ENCODE assay signal across 15 mouse cellular contexts in the genomic region with DNA sequence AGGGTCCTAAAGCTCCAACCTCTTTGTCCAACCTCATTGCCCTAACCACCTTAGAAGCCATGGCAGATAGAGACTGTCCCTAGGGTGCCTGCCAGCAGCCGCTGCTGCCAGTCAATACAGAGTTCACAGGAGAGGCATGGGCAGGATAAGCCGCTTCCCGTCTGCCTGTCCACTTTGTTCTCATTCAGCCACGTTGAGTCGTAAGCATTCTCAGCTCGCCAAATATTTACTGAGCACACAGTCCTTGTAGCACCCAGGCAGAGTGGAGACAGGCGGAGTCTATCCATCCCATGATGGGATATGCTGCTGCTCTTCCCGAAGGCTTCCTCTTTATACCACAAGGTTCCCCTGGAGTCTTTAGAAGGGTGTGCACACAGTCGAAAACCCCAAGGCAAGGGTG. TPM values are rescaled to one million over a fixed set of nuclear protein-coding genes. Genes with fewer than 3 reads are reported as not detected.
DNase-seq lines count a peak whose midpoint lies in the region; ATAC-seq and TF ChIP-seq lines count a peak whose summit lies in the region.
"Had no signal": no experiment of that assay in that cellular context is flagged by ENCODE, and none has a peak within 500 bp of the region (broad histone marks: within the 10 kb centered on the region; RNA-seq: fewer than 3 reads in every experiment).

No protein-coding gene starts in this region.

- H3K4me1 ChIP-seq in heart, embryonic 10.5 days = peaks cover 35% of the 10 kb centered on the region
- H3K4me1 ChIP-seq in midbrain, embryonic 10.5 days = peaks cover 74% of the 10 kb centered on the region
- 0 out of 2 replicates have a peak, but pooled peaks cover 11% of the 10 kb centered on the region for H3K4me1 ChIP-seq in midbrain, postnatal 0 days (ENCODE audit: insufficient read depth, low read length)
- H3K4me1 ChIP-seq in liver, embryonic 12.5 days = peaks cover 60% of the 10 kb centered on the region
- no peaks in the 10 kb centered on the region for H3K4me1 ChIP-seq in stomach, postnatal 0 days (replicated peaks; ENCODE audit: control insufficient read depth, insufficient read depth)

- 51% methylated on average over 9 of the region's 9 CpGs for WGBS in heart, embryonic 10.5 days
- WGBS in midbrain, embryonic 10.5 days = 66% methylated on average over 9 of the region's 9 CpGs
- 49% methylated on average over 9 of the region's 9 CpGs for WGBS in midbrain, postnatal 0 days
- 56% methylated on average over 9 of the region's 9 CpGs for WGBS in liver, embryonic 12.5 days (ENCODE audit: insufficient replicate concordance)
- 32% methylated on average over 9 of the region's 9 CpGs for WGBS in stomach, postnatal 0 days

- no peak overlapping the region for H3K9ac ChIP-seq in midbrain, postnatal 0 days (replicated peaks; ENCODE audit: low read length, poor library complexity, severe bottlenecking)
- peak overlapping the region; percentile 57; the same call in 1 of the 2 replicates for H3K9ac ChIP-seq in liver, embryonic 12.5 days
- H3K9ac ChIP-seq in stomach, postnatal 0 days (ENCODE audit: low read length) = no peak overlapping the region

- no peak for TF ChIP-seq CTCF in midbrain, postnatal 0 days (IDR thresholded peaks at IDR 0.05)
- TF ChIP-seq CTCF in stomach, postnatal 0 days (IDR thresholded peaks at IDR 0.05; ENCODE audit: low read depth) = no peak

- no peak for ATAC-seq in midbrain, postnatal 0 days (ENCODE audit: low FRiP score)
- no peak for ATAC-seq in liver, embryonic 12.5 days
- peak; percentile 51 for ATAC-seq in stomach, postnatal 0 days (ENCODE audit: low FRiP score, low TSS enrichment)

- H3K4me2 ChIP-seq in midbrain, postnatal 0 days (ENCODE audit: low read depth, low read length, poor library complexity, severe bottlenecking) = no peak overlapping the region
- H3K4me2 ChIP-seq in liver, embryonic 12.5 days = peak overlapping the region; percentile 62
- no peak overlapping the region for H3K4me2 ChIP-seq in stomach, postnatal 0 days (replicated peaks; ENCODE audit: low read depth)

- H3K9me3 ChIP-seq in heart, embryonic 10.5 days = no peaks in the 10 kb centered on the region
- no peaks in the 10 kb centered on the region for H3K9me3 ChIP-seq in midbrain, embryonic 10.5 days (replicated peaks)
- no peaks in the 10 kb centered on the region for H3K9me3 ChIP-seq in midbrain, postnatal 0 days (ENCODE audit: low read length)
- H3K9me3 ChIP-seq in liver, embryonic 12.5 days (replicated peaks) = no peaks in the 10 kb centered on the region
- H3K9me3 ChIP-seq in stomach, postnatal 0 days (ENCODE audit: control insufficient read depth, low read length) = no peaks in the 10 kb centered on the region

- DNase-seq in heart, embryonic 10.5 days (ENCODE audit: low spot score) = no peak
- no peak for DNase-seq in heart, postnatal 4 days
- DNase-seq in midbrain, embryonic 10.5 days (ENCODE audit: low spot score) = no peak
- DNase-seq in midbrain, postnatal 0 days (ENCODE audit: low spot score) = no peak
- peak; percentile 30 for DNase-seq in stomach, postnatal 0 days (ENCODE audit: low spot score)
- no peak for DNase-seq in frontal cortex, postnatal 36 days (ENCODE audit: low spot score in 2 of 2)
- DNase-seq in urinary bladder, postnatal 4 days (ENCODE audit: low spot score in 2 of 2) = no peak
- DNase-seq: adrenal gland, adult 8-10 months; cerebellum, adult 9-11 months; heart, adult 18-20 months; heart, postnatal 36 days; kidney, adult 18-20 months; layer of hippocampus, postnatal 36 days; right cerebral cortex, postnatal 25 days had no signal

- peak overlapping the region; percentile 77; the same call in 1 of the 2 replicates for H3K27ac ChIP-seq in heart, embryonic 10.5 days
- peak overlapping the region; percentile 68 for H3K27ac ChIP-seq in midbrain, embryonic 10.5 days (replicated peaks)
- no peak overlapping the region for H3K27ac ChIP-seq in midbrain, postnatal 0 days (ENCODE audit: low read depth, low read length)
- peak overlapping the region; percentile 88 for H3K27ac ChIP-seq in liver, embryonic 12.5 days
- H3K27ac ChIP-seq in stomach, postnatal 0 days (replicated peaks) = no peak overlapping the region

- no peak overlapping the region for H3K4me3 ChIP-seq in heart, embryonic 10.5 days
- H3K4me3 ChIP-seq in midbrain, embryonic 10.5 days = no peak overlapping the region
- no peak overlapping the region for H3K4me3 ChIP-seq in midbrain, postnatal 0 days (ENCODE audit: low read depth, low read length)
- no peak overlapping the region for H3K4me3 ChIP-seq in liver, embryonic 12.5 days
- no peak overlapping the region for H3K4me3 ChIP-seq in stomach, postnatal 0 days (ENCODE audit: low read depth, low read length)

- no peaks in the 10 kb centered on the region for H3K36me3 ChIP-seq in heart, embryonic 10.5 days
- H3K36me3 ChIP-seq in midbrain, embryonic 10.5 days = no peaks in the 10 kb centered on the region
- no peaks in the 10 kb centered on the region for H3K36me3 ChIP-seq in midbrain, postnatal 0 days (ENCODE audit: insufficient read depth, low read length)
- H3K36me3 ChIP-seq in liver, embryonic 12.5 days = no peaks in the 10 kb centered on the region
- no peaks in the 10 kb centered on the region for H3K36me3 ChIP-seq in stomach, postnatal 0 days (ENCODE audit: control insufficient read depth, insufficient read depth, low read length)

- TF ChIP-seq EP300 in stomach, postnatal 0 days (optimal IDR thresholded peaks at IDR 0.05) = no peak

- H3K27me3 ChIP-seq in heart, embryonic 10.5 days (ENCODE audit: insufficient read depth, poor library complexity, severe bottlenecking) = peaks cover 28% of the 10 kb centered on the region
- peaks cover 72% of the 10 kb centered on the region for H3K27me3 ChIP-seq in midbrain, embryonic 10.5 days (ENCODE audit: low read depth, poor library complexity, severe bottlenecking)
- no peaks in the 10 kb centered on the region; the same call in 1 of the 2 replicates for H3K27me3 ChIP-seq in midbrain, postnatal 0 days (ENCODE audit: insufficient read depth, low read length)
- peaks cover 26% of the 10 kb centered on the region for H3K27me3 ChIP-seq in liver, embryonic 12.5 days (replicated peaks)
- peaks cover 2% of the 10 kb centered on the region; the same call in 1 of the 2 replicates for H3K27me3 ChIP-seq in stomach, postnatal 0 days (ENCODE audit: control insufficient read depth, insufficient read depth, low read length)

RNA-seq across cellular contexts. Expression of gene Cd247, which starts 28.8 kb away (rescaled TPM):
- 0.23 and 0.38 TPM in 2 replicates for polyA plus RNA-seq in heart, embryonic 10.5 days (2016; fragmentation: Nextera tagmentation; extraction: Ambion mirVana)
- total RNA-seq in heart, postnatal 4 days (2021) = under 1 TPM; 0.29 to 0.69 TPM
- 1.6 and 2.7 TPM in 2 replicates for polyA plus RNA-seq in midbrain, embryonic 10.5 days (2016; fragmentation: Nextera tagmentation; extraction: Ambion mirVana)
- 0.66 TPM in 1 of 2 replicates, not detected in the other for total RNA-seq in midbrain, postnatal 0 days (2014; rRNA removed)
- 0.59 and 0.83 TPM in 2 replicates for polyA plus RNA-seq in midbrain, postnatal 0 days (2015; fragmentation: Nextera tagmentation; extraction: Ambion mirVana)
- 0.23 and 0.32 TPM in 2 replicates for polyA plus RNA-seq in liver, embryonic 12.5 days (2016; fragmentation: Nextera tagmentation; extraction: Ambion mirVana)
- polyA plus RNA-seq in stomach, postnatal 0 days (2015; fragmentation: Nextera tagmentation; extraction: Ambion mirVana) = 0.24 and 0.52 TPM in 2 replicates
- total RNA-seq: layer of hippocampus, postnatal 36 days had no signal

RNA-seq across cellular contexts. Expression of gene Creg1, which starts 53.7 kb away (rescaled TPM):
- polyA plus RNA-seq in heart, embryonic 10.5 days (2016; fragmentation: Nextera tagmentation; extraction: Ambion mirVana) = 76.2 and 85.1 TPM in 2 replicates
- total RNA-seq in heart, postnatal 4 days (2021) = 10 to 100 TPM; 24.3 to 28.7 TPM
- polyA plus RNA-seq in midbrain, embryonic 10.5 days (2016; fragmentation: Nextera tagmentation; extraction: Ambion mirVana) = 31.7 and 36.1 TPM in 2 replicates
- 21.3 and 22.7 TPM in 2 replicates for total RNA-seq in midbrain, postnatal 0 days (2014; rRNA removed)
- 47.0 and 49.1 TPM in 2 replicates for polyA plus RNA-seq in midbrain, postnatal 0 days (2015; fragmentation: Nextera tagmentation; extraction: Ambion mirVana)
- polyA plus RNA-seq in liver, embryonic 12.5 days (2016; fragmentation: Nextera tagmentation; extraction: Ambion mirVana) = 299 and 300 TPM in 2 replicates
- polyA plus RNA-seq in stomach, postnatal 0 days (2015; fragmentation: Nextera tagmentation; extraction: Ambion mirVana) = 139 and 140 TPM in 2 replicates

Comparison
In these comparisons a context has a peak if more than half of its experiments do, and no peak if none do; other contexts are left out.
1. H3K27ac ChIP-seq: peak in heart, embryonic 10.5 days (single experiment), midbrain, embryonic 10.5 days (single experiment) and liver, embryonic 12.5 days (single experiment); none in midbrain, postnatal 0 days (single experiment) and stomach, postnatal 0 days (single experiment).